In the genomic region with DNA sequence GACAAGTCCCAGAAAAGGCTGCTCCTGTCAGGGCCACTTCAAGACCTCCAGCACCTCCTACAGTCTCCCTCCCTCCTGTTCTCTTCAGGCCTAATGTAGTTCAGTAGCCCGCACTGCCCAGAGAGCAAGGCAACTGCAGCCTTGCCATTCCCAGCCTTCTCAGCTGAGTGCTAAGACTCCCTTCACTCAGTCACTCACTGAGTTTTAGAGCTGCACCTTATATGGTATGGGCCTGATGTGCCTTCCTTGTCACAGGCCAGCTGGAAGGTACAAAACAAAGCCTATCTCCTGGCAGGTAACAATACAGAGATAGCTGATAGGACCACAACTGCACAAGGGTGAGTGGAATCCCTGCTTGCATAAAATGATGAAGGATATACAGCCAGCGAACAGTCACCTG, we compare ENCODE assay signal across 21 mouse cellular contexts. TPM values are rescaled to one million over a fixed set of nuclear protein-coding genes. Genes with fewer than 3 reads are reported as not detected.
DNase-seq lines count a peak whose midpoint lies in the region; TF ChIP-seq lines count a peak whose summit lies in the region.
"Had no signal": no experiment of that assay in that cellular context is flagged by ENCODE, and none has a peak within 500 bp of the region (broad histone marks: within the 10 kb centered on the region; RNA-seq: fewer than 3 reads in every experiment).

No protein-coding gene starts in this region.

- DNase-seq in gastrocnemius, adult 2 months, result no peak
- no peak for DNase-seq in gastrocnemius, adult 8-10 months (ENCODE audit: low spot score in 2 of 2)
- DNase-seq in heart, embryonic 10.5 days (ENCODE audit: low spot score), result peak; percentile 66
- no peak for DNase-seq in heart, postnatal 14 days
- DNase-seq in layer of hippocampus, adult 2 months (ENCODE audit: low spot score in 2 of 2), result no peak
- no peak for DNase-seq in layer of hippocampus, adult 9-10 months (ENCODE audit: low spot score)
- DNase-seq: adrenal gland, adult 2 months; adrenal gland, postnatal 10 days; adrenal gland, postnatal 25 days; cerebellum, adult 11 months; cerebellum, adult 18-20 months; cerebellum, adult 8-10 months; cerebellum, adult 9-11 months; cerebellum, postnatal 14 days; cerebellum, postnatal 36 days; embryo, embryonic 11 days had no signal

- peaks cover 3% of the 10 kb centered on the region; the same call in 1 of the 2 replicates for H3K36me3 ChIP-seq in heart, embryonic 10.5 days
- H3K36me3 ChIP-seq: embryonic facial prominence, embryonic 13.5 days; embryonic facial prominence, embryonic 15.5 days; forebrain, embryonic 10.5 days; forebrain, embryonic 12.5 days had no signal

- no peak for TF ChIP-seq CTCF in gastrocnemius, adult 2 months (IDR thresholded peaks at IDR 0.05)
- no peak for TF ChIP-seq CTCF in layer of hippocampus, adult 2 months (conservative IDR thresholded peaks at IDR 0.05)

- intact Hi-C loops in gastrocnemius, adult 2 months (cut with DNase I), result no loop called here
- intact Hi-C loops in heart, postnatal 14 days (cut with DNase I), result no loop called here

- peaks cover 12% of the 10 kb centered on the region; the same call in 1 of the 2 replicates for H3K27me3 ChIP-seq in heart, embryonic 10.5 days (ENCODE audit: insufficient read depth, poor library complexity, severe bottlenecking)

- no peaks in the 10 kb centered on the region for H3K9me3 ChIP-seq in heart, embryonic 10.5 days
- H3K9me3 ChIP-seq: embryonic facial prominence, embryonic 13.5 days; embryonic facial prominence, embryonic 15.5 days; forebrain, embryonic 10.5 days; forebrain, embryonic 12.5 days had no signal

- 77% methylated on average over 2 of the region's 2 CpGs for WGBS in heart, embryonic 10.5 days

- no peak overlapping the region for H3K27ac ChIP-seq in gastrocnemius, adult 2 months
- H3K27ac ChIP-seq in heart, embryonic 10.5 days, result no peak overlapping the region
- peak overlapping the region; percentile 11; the same call in 1 of the 2 replicates for H3K27ac ChIP-seq in layer of hippocampus, adult 2 months
- H3K27ac ChIP-seq: embryonic facial prominence, embryonic 13.5 days; embryonic facial prominence, embryonic 15.5 days; forebrain, embryonic 10.5 days; forebrain, embryonic 12.5 days had no signal

- H3K4me1 ChIP-seq in heart, embryonic 10.5 days, result no peaks in the 10 kb centered on the region
- H3K4me1 ChIP-seq: embryonic facial prominence, embryonic 13.5 days; embryonic facial prominence, embryonic 15.5 days; forebrain, embryonic 12.5 days had no signal

- H3K4me3 ChIP-seq in gastrocnemius, adult 2 months, result peak overlapping the region; percentile 60
- H3K4me3 ChIP-seq in heart, embryonic 10.5 days, result no peak overlapping the region
- peak overlapping the region; percentile 8; the same call in 1 of the 2 replicates for H3K4me3 ChIP-seq in layer of hippocampus, adult 2 months
- H3K4me3 ChIP-seq: embryonic facial prominence, embryonic 13.5 days; embryonic facial prominence, embryonic 15.5 days; erythroblast, embryonic 14.5 days; forebrain, embryonic 10.5 days; forebrain, embryonic 12.5 days had no signal

RNA-seq across cellular contexts. Expression of a gene that starts 7.2 kb away (rescaled TPM):
- total RNA-seq in gastrocnemius, adult 2 months (2021), result 10 to 100 TPM in 1 of 2 experiments, 1 to 10 TPM in 1; 8.4 to 24.7 TPM
- 10 to 100 TPM in 2 of 4 experiments, 1 to 10 TPM in 2; 8.3 to 13.8 (median 9.4) TPM for total RNA-seq in gastrocnemius, adult 8-10 months (2022)
- 1.2 TPM in 2 replicates for polyA plus RNA-seq in heart, embryonic 10.5 days (2016; fragmentation: Nextera tagmentation; extraction: Ambion mirVana)
- total RNA-seq in heart, postnatal 14 days (2021), result under 1 TPM; 0.49 to 0.57 TPM
- total RNA-seq in layer of hippocampus, adult 2 months (2021), result 10 to 100 TPM; 43.4 to 49.1 TPM

RNA-seq across cellular contexts. Expression of a gene that starts 45.8 kb away (rescaled TPM):
- 10 to 100 TPM; 11.0 to 11.4 TPM for total RNA-seq in gastrocnemius, adult 2 months (2021)
- 1 to 10 TPM; 6.4 to 8.8 (median 7.4) TPM for total RNA-seq in gastrocnemius, adult 8-10 months (2022)
- 16.9 and 22.3 TPM in 2 replicates for polyA plus RNA-seq in heart, embryonic 10.5 days (2016; fragmentation: Nextera tagmentation; extraction: Ambion mirVana)
- total RNA-seq in heart, postnatal 14 days (2021), result 10 to 100 TPM; 14.7 to 16.2 TPM
- total RNA-seq in layer of hippocampus, adult 2 months (2021), result 10 to 100 TPM; 38.8 to 40.7 TPM

Comparison
In these comparisons a context has a peak if more than half of its experiments do, and no peak if none do; other contexts are left out.
1. RNA of a gene that starts 7.2 kb away (total RNA-seq): 43.4 to 49.1 TPM in layer of hippocampus, adult 2 months, 8.4 to 24.7 TPM in gastrocnemius, adult 2 months and 8.3 to 13.8 TPM in gastrocnemius, adult 8-10 months; 0.49 to 0.57 TPM in heart, postnatal 14 days; every median in the first group is over 4 times any median in the second.